Mouse (Mus musculus) adrenal gland, postnatal 25 days (tissue): ENCODE measurements around the gene Retreg3. TPM values are rescaled to one million over a fixed set of nuclear protein-coding genes. Genes with fewer than 3 reads are reported as not detected.
"Not testable (repeated sequence)": the region's sequence is repeated elsewhere in the genome, so short reads cannot be mapped to it uniquely, and the experiment has no call there.

Experiments
- DNase-seq: peaks from one replicate; pipeline ENCODE4 v3.0.0; 2021; ENCODE audit warnings: mixed read lengths
- total RNA-seq: library from RNA; stranded (reverse); gene quantifications from 2 replicates; pipeline ENCODE4 v1.2.3, GENCODE M21; 2021

Gene Retreg3
- total RNA-seq, 1 experiment from 2014 or later, result 64.1 TPM

- peak; percentile 38 for DNase-seq
Observed at GRCm38 (mm10) chr11:101149178-101150105, 29.7 kb upstream of the Retreg3 start.

DNA sequence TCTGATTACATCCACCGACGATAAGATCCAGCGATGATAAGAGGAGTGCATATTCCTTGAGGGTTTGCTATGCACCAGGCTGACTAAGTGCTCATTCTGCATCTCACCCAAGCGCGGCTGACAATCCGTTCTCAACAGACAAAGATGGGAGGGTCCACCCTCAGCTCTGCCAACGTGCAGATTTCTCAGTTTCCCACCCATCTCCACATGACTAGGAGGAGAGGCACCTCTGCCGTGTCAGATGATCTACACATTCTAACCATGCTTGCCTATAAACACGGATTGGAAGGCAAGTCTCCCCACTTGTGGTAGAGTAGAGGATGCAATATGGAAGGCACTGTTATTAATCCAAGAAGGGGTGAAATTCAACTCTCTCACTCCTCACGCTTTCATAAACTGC is 29.1 kb upstream of the Retreg3 start:
- no peak for DNase-seq

DNA sequence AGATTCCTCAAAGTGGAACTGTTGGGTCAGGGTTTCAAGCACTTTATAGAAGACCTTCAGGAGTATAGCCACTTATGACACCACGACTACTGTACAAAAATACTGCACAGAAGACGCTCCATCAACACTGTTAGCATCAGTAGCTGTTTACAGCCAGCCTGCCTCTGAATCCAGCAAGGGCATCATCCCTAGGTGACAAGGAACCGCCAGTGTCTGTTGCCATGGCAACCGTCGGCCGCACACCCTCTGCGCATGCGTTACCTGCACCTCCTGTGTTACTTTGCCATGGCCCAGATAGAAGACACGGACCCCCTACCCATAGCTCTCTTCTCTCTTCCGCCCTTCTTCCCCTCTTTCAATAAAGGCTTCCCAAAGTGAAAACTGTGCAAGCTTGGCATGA is 26.7 kb upstream of the Retreg3 start:
- no peak for DNase-seq

DNA sequence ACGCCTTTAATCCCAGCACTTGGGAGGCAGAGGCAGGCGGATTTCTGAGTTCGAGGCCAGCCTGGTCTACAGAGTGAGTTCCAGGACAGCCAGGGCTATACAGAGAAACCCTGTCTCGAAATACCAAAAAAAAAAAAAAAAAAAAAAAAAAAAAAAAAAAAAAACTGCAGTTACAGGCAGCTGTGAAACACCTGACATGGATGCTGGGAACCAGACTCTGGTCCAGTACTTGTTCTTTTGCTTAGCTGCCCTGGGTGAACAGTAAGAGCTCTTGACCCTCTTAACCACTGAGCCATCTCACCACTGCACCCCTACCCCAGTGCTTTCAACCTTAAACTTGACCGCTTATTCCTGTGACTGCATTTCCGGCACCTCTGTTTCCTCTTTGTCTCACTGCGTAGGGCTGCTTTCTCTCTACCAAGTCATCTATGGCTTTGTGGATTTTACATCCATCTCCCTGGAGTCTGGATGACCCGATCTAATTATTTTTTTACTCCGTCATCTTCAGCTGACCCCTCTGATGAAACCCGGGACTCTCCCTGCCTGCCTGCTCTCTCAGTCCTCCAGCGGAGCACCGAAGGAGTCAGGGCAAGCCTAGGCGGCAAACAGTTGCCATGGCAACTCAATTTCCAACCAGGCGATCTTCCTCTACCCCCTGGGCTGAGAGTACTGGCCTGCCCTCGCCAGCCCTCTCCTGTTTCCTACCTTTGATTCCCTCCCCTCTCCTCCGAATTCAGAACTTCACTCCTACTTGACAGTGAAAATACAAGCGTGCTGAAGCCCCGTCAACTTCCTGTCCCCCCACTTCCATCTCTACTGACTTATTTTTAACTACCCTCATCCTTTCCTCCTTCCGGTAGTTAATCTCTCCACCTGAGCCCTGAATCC is 23.9 kb upstream of the Retreg3 start:
- no peak for DNase-seq

DNA sequence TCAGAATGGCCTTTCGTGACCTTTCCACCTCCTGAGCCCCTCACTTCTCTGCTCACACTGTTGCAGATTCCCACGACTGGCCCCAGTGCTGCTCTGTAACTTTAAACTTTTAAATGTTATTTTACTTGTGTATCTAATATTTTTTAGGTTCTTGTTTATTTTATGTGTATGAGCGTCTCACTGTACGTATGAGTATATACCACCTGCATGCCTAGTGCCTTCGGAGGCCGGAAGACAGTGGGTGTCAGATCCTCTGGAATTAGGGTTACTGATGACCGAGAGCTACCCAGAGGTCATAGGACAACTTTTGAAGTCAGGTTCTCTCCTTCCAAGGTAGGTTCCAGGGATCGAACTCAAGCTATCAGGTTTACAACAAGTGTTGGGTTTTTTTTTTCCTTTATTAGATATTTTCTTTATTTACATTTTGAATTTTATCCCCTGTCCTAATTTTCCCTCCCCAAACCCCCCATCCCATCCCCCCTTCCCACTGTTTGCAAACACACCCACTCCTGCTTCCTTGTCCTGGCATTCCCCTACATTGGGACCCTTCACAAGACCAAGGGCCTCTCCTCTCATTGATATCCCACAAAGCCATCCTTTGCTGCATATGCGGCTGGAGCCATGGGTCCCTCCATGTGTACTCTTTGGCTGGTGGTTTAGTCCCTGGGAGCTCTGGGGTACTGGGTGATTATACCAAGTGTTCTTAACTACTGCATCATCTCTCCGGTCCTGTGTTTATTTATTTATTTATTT is 22.7 kb upstream of the Retreg3 start:
- DNase-seq, result no peak

DNA sequence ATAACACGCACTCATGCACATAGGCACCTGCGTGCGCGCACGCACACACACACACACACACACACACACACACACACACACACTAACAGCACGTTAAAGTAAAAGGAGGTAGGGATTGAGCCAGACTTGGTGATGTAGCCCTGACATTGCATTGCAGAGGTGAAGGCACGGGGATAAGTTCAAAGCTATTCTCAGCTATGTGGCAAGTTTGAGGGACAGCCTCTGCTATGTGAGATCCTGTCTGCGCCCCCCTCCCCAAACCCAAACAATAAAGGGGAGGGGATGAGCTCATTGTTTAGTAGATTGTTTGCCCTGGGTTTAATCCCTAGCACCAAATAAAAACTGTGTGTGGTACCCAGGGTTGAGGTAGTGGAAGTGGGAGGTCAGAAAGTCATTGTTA is 21.4 kb upstream of the Retreg3 start:
- no peak for DNase-seq

GRCm38 (mm10) chr11:101140164-101140819 is 20.6 kb upstream of the Retreg3 start:
- no peak for DNase-seq

DNA sequence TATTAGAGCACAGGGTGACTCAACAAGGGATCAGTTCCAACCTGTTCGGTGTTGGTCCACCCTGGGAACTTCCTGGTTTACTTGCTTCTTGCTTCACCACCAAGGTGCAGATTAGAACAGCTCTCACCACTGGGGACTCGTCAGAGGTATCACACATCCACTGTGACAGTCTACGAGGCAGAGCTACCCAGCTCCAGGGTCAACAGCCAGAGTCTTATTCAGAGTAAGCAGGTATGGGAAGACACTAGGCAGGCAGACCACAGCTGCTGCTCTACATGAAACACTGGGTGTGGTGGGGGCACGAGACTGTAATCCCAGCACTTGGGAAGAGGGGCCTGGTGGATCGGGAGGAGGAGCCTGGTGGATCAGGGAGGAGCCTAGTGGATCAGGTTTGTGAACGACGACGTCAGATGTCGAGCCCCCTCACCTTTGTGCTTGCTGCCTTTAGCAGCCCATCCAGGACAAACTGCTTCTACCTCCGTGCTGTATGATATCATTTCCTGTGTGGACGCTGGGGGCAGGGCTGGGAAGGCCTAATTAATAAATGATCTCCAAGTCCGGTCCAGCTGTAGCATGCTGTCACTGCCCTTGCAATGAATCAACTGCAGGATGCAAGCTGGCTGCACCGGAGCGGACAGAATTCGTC is 19.0 kb upstream of the Retreg3 start:
- peak; percentile 42 for DNase-seq

DNA sequence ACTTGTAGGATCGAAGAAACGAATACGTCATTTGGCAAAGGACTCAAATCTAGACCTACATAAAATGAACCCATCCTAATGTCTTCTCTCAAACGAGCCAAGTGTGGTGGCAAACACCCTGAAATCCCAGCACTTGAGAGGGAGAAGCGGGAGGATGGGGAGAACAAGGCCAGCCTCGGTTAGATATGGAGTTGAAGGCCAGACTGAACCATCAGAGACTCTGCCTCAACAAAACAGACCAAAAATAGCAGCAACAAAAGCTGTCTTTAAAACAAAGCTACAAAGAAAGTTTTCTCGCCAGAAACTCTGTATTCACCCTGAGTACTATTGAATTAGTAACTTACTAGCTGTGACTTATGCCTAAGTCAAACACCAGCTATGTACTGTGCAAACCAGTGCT is 17.3 kb upstream of the Retreg3 start:
- no peak for DNase-seq

DNA sequence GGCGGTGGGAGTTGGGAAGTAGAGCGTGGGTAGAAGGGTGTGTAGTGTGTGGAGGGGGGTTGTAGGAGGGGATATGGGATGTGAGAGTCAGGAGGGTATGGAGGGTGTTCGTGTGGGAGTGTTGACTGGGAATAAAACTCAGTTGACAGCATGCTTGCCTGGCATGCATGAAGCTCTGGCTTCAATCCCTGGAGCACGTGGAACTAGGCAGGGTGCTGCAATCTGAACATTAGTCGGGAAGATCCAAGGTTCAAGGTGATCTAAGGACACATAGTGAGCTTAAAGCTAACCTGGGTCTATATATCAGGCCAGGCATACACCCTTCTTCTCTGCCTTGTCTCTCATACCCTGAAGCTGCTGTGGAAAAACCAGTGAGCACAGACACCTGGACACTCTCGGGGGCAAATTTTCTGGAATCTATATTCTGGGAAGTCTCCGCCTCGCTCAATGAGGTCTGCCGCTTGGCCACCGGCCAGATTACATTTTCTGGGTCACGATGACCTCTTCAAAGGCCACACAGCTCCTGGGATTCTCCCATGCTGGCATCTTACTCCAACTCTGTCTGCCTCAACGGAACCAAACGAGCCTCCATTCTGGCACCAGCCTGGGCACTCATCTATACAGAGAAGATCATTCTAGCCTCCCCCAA is 14.6 kb upstream of the Retreg3 start:
- DNase-seq, result peak; percentile 62

- no peak for DNase-seq
Observed at GRCm38 (mm10) chr11:101133037-101133436, 13.3 kb upstream of the Retreg3 start.

DNA sequence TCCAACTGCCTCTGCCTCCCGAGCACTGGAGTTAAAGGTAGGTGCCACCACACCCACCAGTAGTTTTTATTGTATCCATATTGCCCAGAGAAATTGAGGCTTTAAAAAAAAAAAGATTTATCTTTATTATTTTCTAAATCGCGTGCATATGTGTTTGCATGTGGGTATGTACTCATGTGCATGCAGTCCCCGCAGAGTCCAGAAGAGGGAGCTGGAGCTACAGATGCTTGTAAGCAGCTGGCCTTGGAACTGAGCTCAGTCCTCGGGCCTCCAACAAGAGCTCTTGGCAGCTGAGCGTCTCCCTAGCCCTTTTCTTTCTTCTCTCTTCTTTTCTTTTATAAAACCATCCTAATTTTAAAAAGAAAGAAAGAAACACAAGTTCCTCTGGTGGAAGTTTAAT is 12.0 kb upstream of the Retreg3 start:
- DNase-seq, result no peak

DNA sequence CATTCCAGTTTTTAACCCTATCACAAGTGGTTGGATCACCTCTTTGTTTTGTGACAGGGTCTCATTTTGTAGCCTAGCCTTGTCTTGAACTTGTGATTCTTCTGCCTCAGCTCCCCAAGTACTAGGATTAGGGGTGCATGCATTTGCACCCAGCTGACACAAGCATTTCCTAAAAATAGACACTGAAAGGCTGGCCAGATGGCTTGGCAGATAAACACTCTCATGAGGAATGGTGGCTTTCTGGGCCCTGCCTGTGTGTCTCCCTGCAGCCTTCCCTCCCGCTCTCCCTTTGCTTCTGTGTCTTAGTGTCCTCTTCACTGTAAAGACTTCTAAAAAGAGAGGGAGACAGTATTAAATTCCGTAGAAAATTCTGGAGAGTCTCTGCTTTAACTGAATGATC is 11.5 kb upstream of the Retreg3 start:
- no peak for DNase-seq

DNA sequence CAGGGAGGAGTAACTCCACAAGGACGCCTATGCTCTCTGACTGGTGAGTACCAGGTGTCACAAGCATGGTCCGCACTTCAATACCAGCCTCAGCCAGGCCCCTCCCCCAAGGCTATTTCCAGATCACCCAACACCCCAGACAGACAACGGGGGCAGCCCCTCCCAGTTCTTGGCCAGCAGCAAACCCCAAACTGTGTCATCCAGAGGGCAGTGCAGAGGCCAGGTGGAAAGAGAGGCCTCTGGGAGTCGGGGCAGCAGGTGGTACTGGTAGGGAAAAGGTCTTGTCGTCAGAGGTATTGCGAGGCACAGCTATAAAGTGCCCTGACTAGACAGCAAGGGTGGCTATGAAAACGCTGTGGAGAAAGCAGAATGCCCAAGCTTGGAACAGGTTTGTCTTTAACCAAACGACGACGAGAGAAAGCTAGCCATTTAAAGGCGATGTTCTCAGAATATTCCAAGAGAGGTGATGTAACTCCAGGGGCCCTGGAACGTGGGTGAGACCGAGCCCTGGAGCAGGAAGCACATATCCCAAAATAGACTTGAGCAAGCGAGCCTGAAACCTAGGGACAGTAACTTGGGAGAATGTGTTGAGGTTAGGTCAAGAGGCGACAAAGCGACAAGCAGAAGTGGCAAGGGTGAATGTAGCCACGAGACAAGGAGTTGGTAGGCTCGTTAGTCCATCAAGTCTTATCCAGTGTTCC is 10.5 kb upstream of the Retreg3 start:
- DNase-seq, result no peak

DNA sequence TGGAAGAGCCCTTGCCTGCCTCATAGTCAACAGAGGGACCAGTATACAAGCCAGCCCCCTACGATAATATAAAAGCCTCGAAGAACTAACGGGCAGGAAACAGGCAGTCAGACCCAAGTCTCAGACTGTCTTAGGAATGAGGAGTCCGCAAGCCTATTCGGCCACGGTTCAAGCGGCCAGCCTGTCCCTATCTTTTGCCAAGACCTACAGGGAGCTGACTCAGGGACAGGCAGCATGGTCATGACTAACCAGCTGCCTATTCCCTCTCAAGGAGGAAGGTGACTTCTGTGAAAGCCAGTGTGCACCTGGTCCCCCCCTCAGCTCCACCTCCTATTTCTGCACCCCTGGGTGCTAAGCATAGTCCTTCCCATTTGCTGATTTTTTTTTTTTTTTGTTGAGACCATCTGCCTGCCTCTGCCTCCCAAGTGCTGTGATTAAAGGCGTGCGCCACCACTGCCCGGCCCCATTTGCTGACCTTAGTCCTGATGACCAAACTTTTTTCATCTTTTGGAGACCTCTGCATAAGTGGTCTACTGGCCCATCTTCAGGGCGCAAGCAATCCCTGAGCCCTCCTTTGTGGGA is 9.4 kb upstream of the Retreg3 start:
- peak; percentile 43 for DNase-seq

- DNase-seq, result no peak
Observed at GRCm38 (mm10) chr11:101127075-101127474, 7.4 kb upstream of the Retreg3 start.

DNA sequence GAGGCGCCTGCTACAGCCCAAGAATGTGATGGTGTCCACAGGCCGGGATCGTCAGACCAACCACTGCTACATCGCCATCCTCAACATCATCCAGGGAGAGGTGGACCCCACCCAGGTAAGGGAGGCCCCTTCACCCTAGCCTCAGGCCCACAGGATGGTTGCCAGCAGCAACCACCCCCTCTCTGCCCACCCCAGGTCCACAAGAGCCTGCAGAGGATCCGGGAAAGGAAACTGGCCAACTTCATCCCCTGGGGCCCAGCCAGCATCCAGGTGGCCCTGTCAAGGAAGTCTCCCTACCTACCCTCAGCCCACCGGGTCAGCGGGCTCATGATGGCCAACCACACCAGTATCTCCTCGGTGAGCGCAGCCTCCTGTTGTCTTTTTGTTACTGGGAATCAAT is 5.3 kb upstream of the Retreg3 start:
- DNase-seq, result not testable (repeated sequence)

- not testable (repeated sequence) for DNase-seq
Observed at GRCm38 (mm10) chr11:101124494-101124893, 4.8 kb upstream of the Retreg3 start.

DNA sequence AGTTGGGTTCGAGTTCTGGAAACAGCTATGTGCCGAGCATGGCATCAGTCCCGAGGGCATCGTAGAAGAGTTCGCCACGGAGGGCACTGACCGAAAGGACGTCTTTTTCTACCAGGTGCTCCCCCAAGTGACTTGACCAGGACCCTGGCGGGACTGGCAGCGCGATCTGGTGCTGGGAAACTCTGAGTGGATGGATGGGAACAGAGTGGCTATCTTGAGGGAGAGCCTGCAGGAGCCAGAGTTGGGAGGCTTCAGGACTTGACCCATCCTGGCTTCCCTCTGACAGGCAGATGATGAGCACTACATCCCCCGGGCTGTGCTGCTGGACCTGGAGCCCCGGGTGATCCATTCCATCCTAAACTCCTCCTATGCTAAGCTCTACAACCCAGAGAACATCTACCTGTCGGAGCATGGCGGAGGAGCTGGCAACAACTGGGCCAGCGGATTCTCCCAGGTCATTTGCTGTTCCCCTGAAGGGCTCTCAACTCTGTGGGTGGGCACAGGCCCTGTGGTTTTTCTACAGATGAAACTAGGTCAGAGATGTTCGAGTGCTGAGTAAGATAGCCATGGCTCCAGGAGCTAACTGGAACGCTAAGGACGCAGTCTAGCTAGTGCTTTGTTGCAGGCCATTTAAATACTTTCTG is 974 bp upstream of the Retreg3 start:
- no peak for DNase-seq
